Mouse (Mus musculus) intestine, embryonic 16.5 days (tissue): ENCODE results near the gene Ninl. TPM values are rescaled to one million over a fixed set of nuclear protein-coding genes. Genes with fewer than 3 reads are reported as not detected.
"Not testable (repeated sequence)": the region's sequence is repeated elsewhere in the genome, so short reads cannot be mapped to it uniquely, and the experiment has no call there.

Experiments
- ATAC-seq: fragments of 200-750 bp; cut with Nextera tagmentation; 2 replicates; pipeline ENCODE4 v1.8.0; 2017; ENCODE audit warnings: moderate TSS enrichment, moderate library complexity
- H3K27ac ChIP-seq: fragments of 300-500 bp; sonication (generic); 2 replicates; pipeline ENCODE4 v1.5.1; 2014; ENCODE audit warnings: mild to moderate bottlenecking, low read length
- H3K27me3 ChIP-seq: fragments of 300-500 bp; sonication (generic); replicated peaks from 2 replicates; pipeline ENCODE4 v1.6.1; 2014; ENCODE audit warnings: low read length, control low read depth, mixed read lengths; ENCODE audit not compliant: control insufficient read depth, insufficient read depth
- H3K36me3 ChIP-seq: fragments of 300-500 bp; sonication (generic); 2 replicates; pipeline ENCODE4 v1.6.1; 2014; ENCODE audit warnings: low read length, control low read depth; ENCODE audit not compliant: control insufficient read depth, insufficient read depth
- H3K4me1 ChIP-seq: fragments of 300-500 bp; sonication (generic); 2 replicates; pipeline ENCODE4 v1.6.1; 2014; ENCODE audit warnings: low read length, control low read depth, mixed read lengths; ENCODE audit not compliant: control insufficient read depth, insufficient read depth
- H3K4me2 ChIP-seq: fragments of 300-500 bp; sonication (generic); 2 replicates; pipeline ENCODE4 v1.6.1; 2014; ENCODE audit warnings: low read depth, low read length, control low read depth
- H3K4me3 ChIP-seq: fragments of 300-500 bp; sonication (generic); 2 replicates; pipeline ENCODE4 v1.5.1; 2014; ENCODE audit warnings: mild to moderate bottlenecking, low read length
- H3K9ac ChIP-seq: fragments of 300-500 bp; sonication (generic); 2 replicates; pipeline ENCODE4 v1.6.1; 2014; ENCODE audit warnings: low read depth, low read length
- H3K9me3 ChIP-seq: fragments of 300-500 bp; sonication (generic); 2 replicates; pipeline ENCODE4 v1.6.1; 2016; ENCODE audit warnings: low read length, control low read depth; ENCODE audit not compliant: control insufficient read depth
- WGBS: fragments of 180-500 bp; shearing (Covaris S2); extraction: QIAGEN DNeasy Blood & Tissue Kit; methylation state at CpG from one replicate; pipeline ENCODE4 v1.1.7; 2014; 5-methylcytosine and 5-hydroxymethylcytosine counted together
- polyA plus RNA-seq: library from polyadenylated mRNA; unstranded; fragments of >200 nt; fragmentation: Nextera tagmentation; extraction: Ambion mirVana; gene quantifications from 2 replicates; pipeline ENCODE4 v1.2.1, GENCODE M21; 2015

The Ninl gene
- polyA plus RNA-seq, 1 experiment from 2014 or later, result 5.3 TPM

DNA sequence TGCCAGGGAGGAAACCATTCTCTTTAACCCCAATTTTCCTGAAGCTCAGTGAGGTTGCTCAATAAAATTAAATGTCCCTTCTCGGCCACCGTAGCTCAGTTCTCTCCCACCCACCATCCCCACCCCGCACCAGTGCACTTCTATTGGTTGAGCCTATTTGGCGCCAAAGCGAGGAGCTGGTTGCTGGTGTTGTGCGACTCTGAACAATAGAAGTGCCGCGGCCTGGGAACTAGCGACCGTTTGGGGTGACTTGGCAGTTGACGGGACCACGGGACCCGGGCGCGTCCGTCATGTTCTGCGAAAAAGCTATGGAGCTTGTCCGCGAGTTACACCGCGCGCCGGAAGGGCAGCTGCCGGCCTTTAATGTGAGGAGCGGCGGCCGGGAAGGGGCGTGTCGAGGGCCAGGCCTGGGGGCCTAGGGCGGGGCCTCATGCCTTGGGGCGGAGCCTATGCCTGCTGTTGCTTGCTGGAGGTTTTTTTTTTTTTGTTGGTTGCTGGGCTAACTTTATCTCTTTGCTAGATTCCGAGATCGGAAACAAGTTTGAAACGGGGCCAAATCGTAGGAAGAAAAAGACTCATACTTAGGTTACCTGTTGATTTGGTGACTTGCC lies 129.6 kb downstream of the Ninl start:
- H3K36me3 ChIP-seq, result no peaks in the 10 kb centered on the region
- ATAC-seq, result peak; percentile 92
- under 1% methylated on average over 35 of the region's 35 CpGs for WGBS

DNA sequence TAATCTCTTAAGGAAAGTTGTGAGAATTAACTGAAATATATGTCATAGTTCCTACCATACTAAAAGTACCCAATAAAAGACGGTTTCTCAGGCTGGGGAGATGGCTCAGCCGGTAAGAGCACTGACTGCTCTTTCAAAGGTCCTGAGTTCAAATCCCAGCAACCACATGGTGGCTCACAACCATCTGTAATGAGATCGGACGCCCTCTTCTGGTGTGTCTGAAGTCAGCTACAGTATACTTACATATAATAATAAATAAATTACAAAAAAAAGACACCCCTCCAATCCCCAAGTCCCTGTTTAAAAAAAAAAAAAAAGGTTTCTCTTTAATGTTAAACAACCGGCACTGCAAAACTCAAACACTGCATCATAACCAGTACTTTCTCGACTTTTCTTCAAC lies 130.3 kb downstream of the Ninl start:
- 46% methylated on average over 6 of the region's 6 CpGs for WGBS
- ATAC-seq, H3K36me3 ChIP-seq, H3K27ac ChIP-seq, H3K4me1 ChIP-seq, H3K9me3 ChIP-seq, H3K27me3 ChIP-seq, H3K9ac ChIP-seq: not testable (repeated sequence)
- Histone ChIP-seq H3K4me3 (peak overlapping the region; percentile 79), H3K4me2 (peak overlapping the region; percentile 71)

More for the DNA sequence above, 129.6 kb downstream of the Ninl start:
- Histone ChIP-seq H3K4me1 (no peaks in the 10 kb centered on the region), H3K27me3 (no peaks in the 10 kb centered on the region), H3K27ac (peak overlapping the region; percentile 88), H3K4me3 (peak overlapping the region; percentile 79), H3K4me2 (peak overlapping the region; percentile 71), H3K9me3 (no peaks in the 10 kb centered on the region), H3K9ac (peak overlapping the region; percentile 79)

DNA sequence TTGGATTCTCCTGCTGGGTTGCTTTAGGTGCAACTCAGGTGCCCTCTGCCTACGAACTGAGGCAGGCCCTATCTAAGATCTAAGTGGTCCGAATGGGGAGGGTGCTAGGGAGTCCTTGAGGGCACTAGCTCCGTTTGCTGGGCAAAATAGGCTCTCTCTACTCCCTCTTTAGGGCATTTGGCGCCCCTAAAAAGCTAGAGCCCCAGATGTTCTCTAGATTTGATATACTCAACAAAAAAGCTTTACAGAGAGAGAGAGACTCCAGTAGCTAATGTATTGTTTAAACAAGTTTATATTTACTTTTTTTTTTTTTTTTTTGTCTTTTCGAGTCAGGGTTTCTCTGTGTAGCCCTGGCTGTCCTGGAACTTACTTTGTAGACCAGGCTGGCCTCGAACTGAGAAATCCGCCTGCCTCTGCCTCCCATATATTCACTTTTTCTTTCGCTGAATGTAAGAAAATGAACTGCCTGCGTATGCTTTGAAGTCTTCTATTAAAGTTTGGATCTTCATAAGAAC lies 134.2 kb downstream of the Ninl start, which contains the start of gene Gins1:
TSS of gene Gins1 (plus strand) at position 465 of the 515 bp plus-strand sequence.
- Histone ChIP-seq H3K9me3 (no peaks in the 10 kb centered on the region), H3K4me2 (peak within 1 kb of the TSS; percentile 80), H3K4me3 (peak within 1 kb of the TSS; percentile 74), H3K4me1 (peaks cover 16% of the 10 kb centered on the region), H3K36me3 (no peaks in the 10 kb centered on the region), H3K9ac (peak within 1 kb of the TSS; percentile 84), H3K27ac (peak within 1 kb of the TSS; percentile 83), H3K27me3 (no peaks in the 10 kb centered on the region)
- peak; percentile 54 for ATAC-seq
- WGBS, result 35% methylated on average over 9 of the region's 9 CpGs

DNA sequence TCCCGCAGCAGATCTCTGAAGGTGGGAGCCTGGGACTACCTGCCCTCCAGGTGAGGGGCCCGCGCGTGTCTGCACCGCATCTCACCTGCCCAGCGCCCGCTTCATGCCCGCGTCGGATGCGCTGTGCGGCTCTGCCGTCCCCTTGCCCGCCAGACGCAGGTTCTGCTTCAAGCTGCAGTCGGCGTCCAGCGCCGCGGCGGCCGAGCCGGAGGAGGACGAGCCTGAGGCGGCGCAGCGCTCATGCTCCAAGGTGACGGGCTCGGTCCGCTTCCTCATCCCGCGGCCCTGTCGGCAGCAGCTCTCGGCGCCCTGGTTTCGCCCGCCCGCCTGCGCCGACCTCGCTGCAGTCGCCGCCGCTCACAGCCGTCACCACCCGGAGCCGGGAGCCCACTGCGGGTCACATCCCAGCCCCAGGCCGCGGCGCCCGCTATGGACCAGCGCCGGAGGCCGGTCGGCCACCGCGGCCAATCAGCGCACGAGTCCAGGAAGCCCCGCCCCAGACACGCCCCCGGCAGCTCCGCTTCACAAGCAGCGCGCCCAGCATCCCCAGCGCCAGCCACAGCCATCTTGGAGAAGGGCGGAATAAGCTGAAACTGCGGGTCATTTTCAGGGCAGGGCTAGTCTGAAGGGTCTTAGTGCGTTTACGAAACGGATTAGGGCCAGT lies 134.8 kb downstream of the Ninl start, which contains the start of gene Abhd12:
TSS of gene Abhd12 (minus strand) at position 470 of the 664 bp plus-strand sequence.
- WGBS, result under 1% methylated on average over 72 of the region's 72 CpGs
- H3K4me1 ChIP-seq, result peaks cover 16% of the 10 kb centered on the region
- ATAC-seq, result peak; percentile 97
- no peaks in the 10 kb centered on the region for H3K27me3 ChIP-seq
- H3K9ac ChIP-seq, result peak within 1 kb of the TSS; percentile 84
- H3K36me3 ChIP-seq, result no peaks in the 10 kb centered on the region
- H3K9me3 ChIP-seq, result no peaks in the 10 kb centered on the region
- peak within 1 kb of the TSS; percentile 74 for H3K4me3 ChIP-seq
- H3K27ac ChIP-seq, result peak within 1 kb of the TSS; percentile 83
- H3K4me2 ChIP-seq, result peak within 1 kb of the TSS; percentile 80

DNA sequence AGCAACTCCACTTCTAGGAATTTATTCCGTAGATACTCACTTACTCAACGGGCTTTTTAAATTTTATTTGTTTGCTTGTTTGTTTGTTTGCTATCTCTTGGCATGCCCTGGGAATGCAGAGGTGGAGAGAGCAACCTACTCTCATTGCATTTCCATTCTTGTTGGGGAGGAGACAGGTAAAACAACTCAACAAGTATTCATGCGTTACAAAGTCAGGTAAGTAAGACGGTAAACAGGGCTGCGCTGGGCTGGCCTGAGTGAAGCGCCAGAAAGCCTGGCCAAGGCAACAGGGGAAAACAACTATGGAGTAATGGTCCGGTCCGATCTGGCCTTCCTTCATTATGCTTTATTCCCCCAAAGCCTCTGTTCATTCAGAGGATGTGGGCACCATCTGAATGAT lies 136.8 kb downstream of the Ninl start:
- no peaks in the 10 kb centered on the region for H3K36me3 ChIP-seq
- H3K4me1 ChIP-seq, result peaks cover 16% of the 10 kb centered on the region
- no peak overlapping the region for H3K4me2 ChIP-seq
- no peaks in the 10 kb centered on the region for H3K9me3 ChIP-seq
- ATAC-seq, result no peak
- no peak overlapping the region for H3K27ac ChIP-seq
- H3K27me3 ChIP-seq, result no peaks in the 10 kb centered on the region
- WGBS, result 78% methylated on average over 8 of the region's 8 CpGs
- no peak overlapping the region for H3K4me3 ChIP-seq
- no peak overlapping the region for H3K9ac ChIP-seq

DNA sequence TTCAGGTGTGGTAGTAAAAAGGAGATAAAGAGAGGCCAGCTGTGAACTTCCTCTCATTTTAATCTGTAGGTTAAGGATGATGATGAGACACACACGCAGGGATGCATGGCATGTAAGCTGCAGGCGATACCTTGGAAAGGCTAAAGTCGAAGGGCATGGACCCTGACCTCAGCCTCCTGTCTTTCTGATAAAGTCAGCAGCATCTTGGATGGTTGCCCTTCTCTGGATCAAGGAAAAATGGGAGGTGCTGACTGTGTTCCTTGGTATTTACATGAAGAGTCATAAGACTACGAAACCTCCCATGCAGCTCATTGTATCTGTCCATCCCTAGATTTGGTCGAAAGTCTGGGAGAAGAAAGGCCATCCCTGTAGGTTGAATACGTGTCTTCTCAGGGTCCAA lies 138.8 kb downstream of the Ninl start:
- 79% methylated on average over 6 of the region's 6 CpGs for WGBS
- no peak for ATAC-seq
- Histone ChIP-seq H3K4me1 (peaks cover 19% of the 10 kb centered on the region), H3K27me3 (no peaks in the 10 kb centered on the region), H3K27ac (no peak overlapping the region), H3K4me2 (no peak overlapping the region), H3K4me3 (no peak overlapping the region), H3K9me3 (no peaks in the 10 kb centered on the region), H3K9ac (no peak overlapping the region), H3K36me3 (no peaks in the 10 kb centered on the region)

DNA sequence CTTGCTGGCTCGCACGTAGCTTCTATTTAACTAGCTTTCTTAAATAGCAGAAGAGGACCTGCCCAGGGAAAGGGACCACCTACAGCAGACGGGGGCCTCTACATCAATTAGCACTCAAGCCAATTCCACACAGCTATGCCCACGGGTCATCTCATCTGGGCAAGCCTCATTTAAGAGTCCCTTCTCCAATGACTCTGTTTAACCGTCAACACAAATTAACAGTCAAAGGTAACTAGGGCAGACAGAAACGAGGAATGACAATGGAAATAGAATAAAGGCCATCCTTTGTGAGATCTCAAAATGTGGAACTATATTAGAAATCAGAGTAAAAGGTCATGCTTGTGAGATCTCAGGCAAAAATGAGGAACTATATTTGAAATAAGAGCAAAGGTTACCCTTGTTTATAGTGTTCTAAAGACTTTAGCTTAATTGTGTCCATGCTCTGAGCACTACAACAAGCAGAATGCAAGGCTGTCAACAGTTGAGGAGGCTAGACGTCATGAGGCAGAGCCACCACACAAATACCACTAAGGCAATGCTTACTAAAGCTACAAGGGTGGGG lies 143.4 kb downstream of the Ninl start:
- no peak overlapping the region for H3K9ac ChIP-seq
- H3K36me3 ChIP-seq, result no peaks in the 10 kb centered on the region
- no peaks in the 10 kb centered on the region for H3K9me3 ChIP-seq
- H3K4me3 ChIP-seq, result no peak overlapping the region
- H3K4me2 ChIP-seq, result no peak overlapping the region
- H3K27ac ChIP-seq, result no peak overlapping the region
- peaks cover 3% of the 10 kb centered on the region; the same call in 1 of the 2 replicates for H3K4me1 ChIP-seq
- no peaks in the 10 kb centered on the region for H3K27me3 ChIP-seq
- WGBS, result 80% methylated on average over 7 of the region's 7 CpGs
- no peak for ATAC-seq

DNA sequence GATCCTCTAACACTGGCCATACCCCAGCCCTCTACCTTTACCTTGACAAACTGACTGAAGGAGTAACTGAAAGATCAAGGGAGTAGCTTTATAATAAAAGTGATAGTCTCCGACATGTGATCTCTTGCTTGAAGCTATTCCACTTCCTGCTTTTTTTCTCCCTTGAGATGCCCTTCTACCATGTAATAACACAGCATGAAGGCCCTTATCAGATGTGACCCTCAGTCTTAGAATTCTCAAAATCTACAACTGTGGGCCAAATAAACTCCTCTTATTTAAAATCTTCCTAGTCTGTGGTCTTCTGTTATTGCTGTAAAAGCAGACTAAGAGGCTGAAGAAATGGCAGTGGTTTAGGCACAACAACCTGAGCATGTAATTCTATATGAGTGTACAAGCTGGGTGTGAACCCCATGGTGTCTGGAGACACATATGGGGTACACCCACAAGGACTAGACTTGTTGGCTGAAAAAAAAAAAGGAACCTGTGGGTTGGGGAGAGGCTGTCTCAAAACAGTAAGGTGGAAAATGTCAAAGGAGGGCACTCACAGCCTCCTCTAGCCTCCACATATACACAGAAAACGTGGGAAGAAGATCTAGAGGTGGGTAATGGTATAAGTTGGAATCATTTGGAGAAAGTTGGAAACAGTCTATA lies 144.4 kb downstream of the Ninl start:
- 91% methylated on average over 2 of the region's 2 CpGs for whole genome bisulfite sequencing
- no peak for ATAC-seq
- Histone ChIP-seq H3K27ac (no peak overlapping the region), H3K4me1 (peaks cover 3% of the 10 kb centered on the region; the same call in 1 of the 2 replicates), H3K9me3 (no peaks in the 10 kb centered on the region), H3K36me3 (no peaks in the 10 kb centered on the region), H3K27me3 (no peaks in the 10 kb centered on the region), H3K4me2 (no peak overlapping the region), H3K9ac (no peak overlapping the region), H3K4me3 (no peak overlapping the region)

DNA sequence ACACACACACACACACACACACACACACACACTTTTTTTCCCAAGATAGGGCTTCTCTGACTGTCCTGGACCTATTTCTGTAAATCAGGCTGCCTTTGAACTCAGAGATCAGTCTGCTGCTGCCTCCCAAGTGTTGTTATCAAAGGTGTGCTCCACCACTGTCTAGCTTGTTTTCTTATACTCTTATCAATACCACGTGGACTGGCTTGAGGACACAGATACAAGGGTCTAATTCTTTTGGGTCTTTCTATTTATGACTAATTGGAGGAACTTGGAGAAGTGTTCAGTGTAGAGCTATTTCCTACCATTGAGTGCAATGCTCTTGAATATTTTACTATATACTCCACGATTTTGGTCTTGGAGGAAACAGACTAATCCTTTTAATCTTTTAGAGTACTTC lies 151.8 kb downstream of the Ninl start:
- no peak overlapping the region for H3K9ac ChIP-seq
- no peak overlapping the region for H3K27ac ChIP-seq
- H3K9me3 ChIP-seq, result no peaks in the 10 kb centered on the region
- no peak overlapping the region for H3K4me3 ChIP-seq
- H3K27me3 ChIP-seq, result no peaks in the 10 kb centered on the region
- WGBS, result 70% methylated on average over 2 of the region's 2 CpGs
- no peaks in the 10 kb centered on the region for H3K4me1 ChIP-seq
- ATAC-seq, result no peak
- H3K36me3 ChIP-seq, result no peaks in the 10 kb centered on the region
- no peak overlapping the region for H3K4me2 ChIP-seq
